Mouse (Mus musculus) liver, embryonic 14.5 days (tissue): Measurements from ENCODE around the gene Tom1l2. TPM values are rescaled to one million over a fixed set of nuclear protein-coding genes. Genes with fewer than 3 reads are reported as not detected.

Source experiments
- ATAC-seq: fragments of 200-750 bp; cut with Nextera tagmentation; 2 replicates; pipeline ENCODE4 v1.8.0; 2017; ENCODE audit warnings: moderate number of reproducible peaks, mild to moderate bottlenecking, moderate library complexity; ENCODE audit not compliant: insufficient read depth
- DNase-seq, 3 experiments: peaks; one replicate each; pipeline ENCODE4 v3.0.0-alpha.2; 2012 to 2013; ENCODE audit warnings: low read depth in 3 of 3, low spot score in 3 of 3
- H3K27ac ChIP-seq: fragments of 300-500 bp; sonication (generic); 2 replicates; pipeline ENCODE4 v1.5.1; 2014; ENCODE audit warnings: moderate library complexity, mild to moderate bottlenecking, control low read depth, inconsistent platforms
- H3K27me3 ChIP-seq: fragments of 300-500 bp; sonication (generic); 2 replicates; pipeline ENCODE4 v1.6.1; 2014; ENCODE audit warnings: mild to moderate bottlenecking, low read length, moderate library complexity; ENCODE audit not compliant: control insufficient read depth, insufficient read depth
- H3K36me3 ChIP-seq: fragments of 300-500 bp; sonication (generic); replicated peaks from 2 replicates; pipeline ENCODE4 v1.6.1; 2014; ENCODE audit warnings: low read depth; ENCODE audit not compliant: control insufficient read depth, insufficient read depth
- H3K4me1 ChIP-seq, 2 experiments: fragments of 200-500 bp in 1 of 2; fragments of 300-500 bp in 1 of 2; sonication (generic) in 1 of 2; replicated peaks; 2 replicates each; pipeline ENCODE4 v1.6.1; 2012 to 2014; ENCODE audit warnings: antibody characterized with exemption in 1 of 2, inconsistent platforms in 1 of 2, low read length in 1 of 2; ENCODE audit not compliant: control insufficient read depth in 2 of 2, insufficient read depth in 2 of 2
- H3K4me2 ChIP-seq: fragments of 300-500 bp; sonication (generic); 2 replicates; pipeline ENCODE4 v1.6.1; 2014; ENCODE audit warnings: low read depth, mild to moderate bottlenecking, control low read depth, moderate library complexity
- H3K4me3 ChIP-seq, 2 experiments: fragments of 200-500 bp in 1 of 2; fragments of 300-500 bp in 1 of 2; sonication (generic) in 1 of 2; 2 replicates each; pipeline ENCODE4 v1.5.1; 2012 to 2014; ENCODE audit warnings: low read depth in 2 of 2, low read length in 2 of 2, mild to moderate bottlenecking in 2 of 2, control low read depth in 1 of 2, inconsistent platforms in 1 of 2, moderate library complexity in 1 of 2; ENCODE audit not compliant: insufficient read depth in 1 of 2
- H3K9ac ChIP-seq: fragments of 300-500 bp; sonication (generic); replicated peaks from 2 replicates; pipeline ENCODE4 v1.6.1; 2014; ENCODE audit warnings: mild to moderate bottlenecking, control low read depth, moderate library complexity
- H3K9me3 ChIP-seq: fragments of 300-500 bp; sonication (generic); 2 replicates; pipeline ENCODE4 v1.6.1; 2016; ENCODE audit warnings: low read length, mixed read lengths; ENCODE audit not compliant: control insufficient read depth
- CTCF ChIP-seq: IDR thresholded peaks from 2 replicates; pipeline ENCODE4 v1.5.1; 2016; ENCODE audit warnings: antibody characterized with exemption, low read depth, control low read depth
- EP300 ChIP-seq: IDR thresholded peaks from 2 replicates; pipeline ENCODE4 v1.6.1; 2016; ENCODE audit warnings: antibody characterized with exemption, low read depth
- WGBS: fragments of 180-500 bp; shearing (Covaris S2); extraction: QIAGEN DNeasy Blood & Tissue Kit; methylation state at CpG from one replicate; pipeline ENCODE4 v1.1.7; 2014; ENCODE audit not compliant: insufficient replicate concordance; 5-methylcytosine and 5-hydroxymethylcytosine counted together
- microRNA-seq: library from miRNA; unstranded; fragments of <30 nt; microRNA quantifications from one replicate; pipeline ENCODE4, GENCODE M21; 2016
- polyA plus RNA-seq, 2 experiments: library from polyadenylated mRNA; depleted of rRNA in 1 of 2; stranded (reverse) in 1 of 2; unstranded in 1 of 2; fragments of >200 nt; fragmentation: Nextera tagmentation in 1 of 2; extraction: Ambion mirVana in 1 of 2; gene quantifications; 2 replicates each; pipeline versions ENCODE4 v1.2.1 to v1.2.3; 2012 to 2014

Tom1l2 gene
- polyA plus RNA-seq, 2 experiments, result 2.4 to 4.9 TPM

DNA sequence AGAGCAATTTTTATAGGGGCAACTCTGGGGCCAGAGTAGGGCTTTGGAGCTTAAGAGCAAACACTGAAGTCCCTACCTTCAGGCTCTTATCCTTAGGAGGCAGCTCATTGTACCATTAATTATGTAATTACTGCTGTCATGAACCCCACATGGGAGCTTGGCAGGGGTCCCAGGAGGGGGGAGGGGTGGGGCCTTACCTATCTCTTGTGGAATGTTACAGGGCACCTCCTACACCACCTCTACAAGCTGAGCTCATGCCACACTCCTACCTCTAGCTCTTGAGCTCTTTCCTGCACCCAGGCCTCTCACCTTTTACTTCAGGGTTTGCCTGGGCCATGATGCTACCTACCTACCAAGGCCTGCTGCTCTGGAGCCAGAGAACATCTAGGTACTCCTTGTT, 174.2 kb downstream of the Tom1l2 start:
- no peaks in the 10 kb centered on the region for H3K9me3 ChIP-seq
- TF ChIP-seq EP300 (no peak), CTCF (no peak)
- H3K4me1 ChIP-seq, result peaks cover 8 to 22% of the 10 kb centered on the region in 2 experiments; a peak in 3 of 4 replicates
- no peak overlapping the region for H3K4me2 ChIP-seq
- ATAC-seq, result no peak
- no peaks in the 10 kb centered on the region for H3K36me3 ChIP-seq
- no peaks in the 10 kb centered on the region; the same call in 1 of the 2 replicates for H3K27me3 ChIP-seq
- H3K27ac ChIP-seq, result no peak overlapping the region
- H3K4me3 ChIP-seq, result no peak overlapping the region
- H3K9ac ChIP-seq, result no peak overlapping the region
- DNase-seq, result no peak

DNA sequence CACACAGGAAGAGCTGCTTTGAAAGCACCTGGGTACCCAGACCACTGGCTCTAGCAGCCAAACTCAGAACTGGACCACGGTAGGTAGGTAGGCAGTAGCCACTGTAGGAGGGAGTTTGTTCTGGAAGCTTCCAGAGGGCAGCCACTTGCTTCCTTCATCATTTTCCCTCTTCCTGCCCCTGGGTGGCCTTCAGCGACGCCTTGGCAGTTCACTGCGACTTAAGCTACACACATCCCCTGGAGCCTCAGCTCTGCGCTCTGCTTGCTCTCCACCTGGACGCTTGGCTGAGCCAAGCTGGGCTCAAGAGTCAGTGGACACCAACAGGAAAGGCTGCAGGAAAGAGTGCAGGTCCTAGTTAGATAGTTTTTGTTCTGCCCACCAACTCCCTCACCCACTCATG, 174.7 kb downstream of the Tom1l2 start:
- H3K4me3 ChIP-seq, result no peak overlapping the region
- no peak overlapping the region for H3K4me2 ChIP-seq
- H3K9ac ChIP-seq, result no peak overlapping the region
- H3K27ac ChIP-seq, result no peak overlapping the region
- ATAC-seq (no peak), DNase-seq (no peak)
- TF ChIP-seq EP300 (no peak), CTCF (no peak)
- H3K36me3 ChIP-seq, result no peaks in the 10 kb centered on the region
- no peaks in the 10 kb centered on the region; the same call in 1 of the 2 replicates for H3K27me3 ChIP-seq
- 77% methylated on average over 6 of the region's 6 CpGs for WGBS
- no peaks in the 10 kb centered on the region for H3K9me3 ChIP-seq
- H3K4me1 ChIP-seq, result peaks cover 8 to 22% of the 10 kb centered on the region in 2 experiments; a peak in 3 of 4 replicates

DNA sequence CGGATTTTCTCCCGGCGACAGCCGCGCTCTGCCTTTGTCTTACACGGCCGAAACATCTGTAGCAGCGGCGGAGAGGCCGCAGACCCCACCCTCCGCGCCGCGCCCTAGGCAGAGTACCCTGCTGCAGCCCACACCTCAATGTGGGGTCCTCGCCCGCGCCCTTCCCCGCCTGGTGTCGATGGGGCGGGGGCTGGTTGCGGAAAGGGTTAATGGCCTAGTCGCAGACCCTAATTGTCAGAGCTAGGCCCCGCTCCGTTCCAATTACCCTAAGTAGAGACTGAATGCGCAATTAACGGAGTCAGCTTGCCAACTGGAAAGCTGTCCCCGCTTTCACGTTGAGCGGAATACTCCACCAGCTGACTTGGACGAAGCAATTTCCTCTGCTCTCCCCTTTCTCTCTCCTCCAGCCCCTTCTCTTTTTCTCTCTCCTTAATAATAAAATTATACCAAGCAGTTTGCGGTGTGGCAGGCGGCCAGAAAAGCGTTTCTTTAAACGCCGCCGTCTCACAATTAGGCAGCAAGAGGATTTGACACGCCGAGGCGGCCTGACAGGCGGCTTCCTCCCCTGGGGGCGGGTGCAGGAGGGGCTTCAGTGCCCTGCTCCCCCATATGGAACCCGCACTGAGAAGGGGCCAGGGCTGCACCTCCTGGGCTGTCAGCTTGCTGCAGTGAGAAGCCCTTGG, 175.6 kb downstream of the Tom1l2 start:
- H3K4me2 ChIP-seq, result peak overlapping the region; percentile 100
- DNase-seq, result no peak
- TF ChIP-seq CTCF (no peak), EP300 (no peak)
- 7% methylated on average over 42 of the region's 42 CpGs for WGBS
- H3K9ac ChIP-seq, result peak overlapping the region; percentile 74
- no peaks in the 10 kb centered on the region; the same call in 1 of the 2 replicates for H3K27me3 ChIP-seq
- H3K4me3 ChIP-seq, result peak overlapping the region; percentile 53 to 75
- no peak for ATAC-seq
- H3K36me3 ChIP-seq, result no peaks in the 10 kb centered on the region
- H3K4me1 ChIP-seq, result peaks cover 8 to 20% of the 10 kb centered on the region in 2 experiments; a peak in 3 of 4 replicates
- H3K9me3 ChIP-seq, result no peaks in the 10 kb centered on the region
- H3K27ac ChIP-seq, result no peak overlapping the region

Small RNA genes within 50 kb of the gene (microRNA-seq; reads per million reads assigned to microRNA genes)
- gene Gm27711 (not detected), gene Mir6921 (not detected), gene Mir6922 (not detected)

Other genes starting within 250 kb of the Tom1l2 start
- 7.2 and 7.8 TPM in 2 replicates for gene Rai1, start 247.9 kb downstream of the Tom1l2 start, polyA plus RNA-seq (2012; rRNA removed)
- 4.5 and 5.3 TPM in 2 replicates for gene Rai1, start 247.9 kb downstream of the Tom1l2 start, polyA plus RNA-seq (2014; fragmentation: Nextera tagmentation; extraction: Ambion mirVana)
- gene Srebf1, start 130.3 kb downstream of the Tom1l2 start, polyA plus RNA-seq (2012; rRNA removed), result 38.8 and 45.7 TPM in 2 replicates
- gene Srebf1, start 130.3 kb downstream of the Tom1l2 start, polyA plus RNA-seq (2014; fragmentation: Nextera tagmentation; extraction: Ambion mirVana), result 37.6 and 49.6 TPM in 2 replicates
- 0.34 and 0.39 TPM in 2 replicates for gene Drc3, start 424 bp upstream of the Tom1l2 start, polyA plus RNA-seq (2012; rRNA removed)
- gene Drc3, start 424 bp upstream of the Tom1l2 start, polyA plus RNA-seq (2014; fragmentation: Nextera tagmentation; extraction: Ambion mirVana), result 0.14 and 0.20 TPM in 2 replicates
- gene Gid4, start 64.2 kb upstream of the Tom1l2 start, polyA plus RNA-seq (2012; rRNA removed), result 5.6 and 6.1 TPM in 2 replicates
- 8.4 and 10.5 TPM in 2 replicates for gene Gid4, start 64.2 kb upstream of the Tom1l2 start, polyA plus RNA-seq (2014; fragmentation: Nextera tagmentation; extraction: Ambion mirVana)
- gene Atpaf2, start 65.6 kb upstream of the Tom1l2 start, polyA plus RNA-seq (2012; rRNA removed), result 19.0 and 19.4 TPM in 2 replicates
- gene Atpaf2, start 65.6 kb upstream of the Tom1l2 start, polyA plus RNA-seq (2014; fragmentation: Nextera tagmentation; extraction: Ambion mirVana), result 25.2 and 30.9 TPM in 2 replicates
- gene Drg2, start 101.7 kb upstream of the Tom1l2 start, polyA plus RNA-seq (2012; rRNA removed), result 22.9 and 24.1 TPM in 2 replicates
- gene Drg2, start 101.7 kb upstream of the Tom1l2 start, polyA plus RNA-seq (2014; fragmentation: Nextera tagmentation; extraction: Ambion mirVana), result 37.5 and 41.3 TPM in 2 replicates
- 0.45 and 0.64 TPM in 2 replicates for gene Myo15, start 116.4 kb upstream of the Tom1l2 start, polyA plus RNA-seq (2012; rRNA removed)
- 0.18 and 0.44 TPM in 2 replicates for gene Myo15, start 116.4 kb upstream of the Tom1l2 start, polyA plus RNA-seq (2014; fragmentation: Nextera tagmentation; extraction: Ambion mirVana)
- 7.5 and 7.7 TPM in 2 replicates for gene Alkbh5, start 183.5 kb upstream of the Tom1l2 start, polyA plus RNA-seq (2012; rRNA removed)
- 14.2 and 15.1 TPM in 2 replicates for gene Alkbh5, start 183.5 kb upstream of the Tom1l2 start, polyA plus RNA-seq (2014; fragmentation: Nextera tagmentation; extraction: Ambion mirVana)